In the genomic region with DNA sequence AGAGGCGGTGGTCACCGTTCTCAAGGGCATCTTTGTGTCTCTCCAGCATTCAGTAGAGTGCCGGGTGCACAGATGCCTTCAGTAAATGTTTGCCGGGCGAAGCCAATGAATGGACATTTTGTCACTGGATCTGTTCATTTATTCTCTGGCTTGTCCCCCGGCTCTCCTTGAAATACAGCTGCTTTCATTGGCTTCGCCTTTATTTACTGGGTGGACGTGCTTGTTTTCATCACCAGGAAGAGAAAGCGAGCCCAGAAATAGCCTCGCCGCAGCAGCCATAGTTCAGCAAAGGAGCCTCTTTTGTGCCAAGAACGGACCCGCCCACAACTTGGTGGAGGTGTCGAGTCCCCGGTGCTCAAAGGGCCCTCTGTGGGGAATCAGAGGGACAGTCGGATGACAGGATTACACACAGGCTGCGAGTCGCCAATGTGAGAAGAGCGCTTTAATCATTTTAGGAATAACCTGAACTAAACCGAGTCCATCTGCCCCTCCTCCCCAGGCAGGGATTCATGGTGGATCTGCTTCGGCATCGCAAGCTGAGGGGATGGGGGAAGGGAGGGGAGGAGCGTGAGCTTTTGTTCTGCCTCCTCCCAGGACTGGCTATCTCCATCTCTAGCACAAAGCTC, we compare ENCODE assay signal across 8 mouse cellular contexts. TPM values are rescaled to one million over a fixed set of nuclear protein-coding genes. Genes with fewer than 3 reads are reported as not detected.
A peak's percentile ranks its signal among the peaks of the same experiment; 100 is the strongest.
DNase-seq lines count a peak whose midpoint lies in the region; ATAC-seq lines count a peak whose summit lies in the region.

No protein-coding gene starts in this region.

- peaks cover 11% of the 10 kb centered on the region for H3K4me1 ChIP-seq in embryonic facial prominence, embryonic 14.5 days (ENCODE audit: control insufficient read depth, insufficient read depth, low read length)
- H3K4me1 ChIP-seq in heart, embryonic 11.5 days (ENCODE audit: control insufficient read depth, insufficient read depth, low read length), result peaks cover 18% of the 10 kb centered on the region
- H3K4me1 ChIP-seq in limb, embryonic 13.5 days, result peaks cover 28% of the 10 kb centered on the region
- H3K4me1 ChIP-seq in midbrain, embryonic 11.5 days (ENCODE audit: control insufficient read depth, insufficient read depth, low read length), result peaks cover 33% of the 10 kb centered on the region
- peaks cover 18% of the 10 kb centered on the region for H3K4me1 ChIP-seq in stomach, embryonic 15.5 days

- peak overlapping the region; percentile 55 for H3K9ac ChIP-seq in embryonic facial prominence, embryonic 14.5 days (ENCODE audit: low read depth, low read length)
- H3K9ac ChIP-seq in heart, embryonic 11.5 days (ENCODE audit: low read depth, low read length), result peak overlapping the region; percentile 59
- H3K9ac ChIP-seq in limb, embryonic 13.5 days, result peak overlapping the region; percentile 68
- peak overlapping the region; percentile 74 for H3K9ac ChIP-seq in midbrain, embryonic 11.5 days (ENCODE audit: low read length)
- H3K9ac ChIP-seq in stomach, embryonic 15.5 days, result peak overlapping the region; percentile 36; the same call in 1 of the 2 replicates

- H3K27ac ChIP-seq in embryonic facial prominence, embryonic 14.5 days (replicated peaks; ENCODE audit: low read depth, low read length), result peak overlapping the region; percentile 86
- peak overlapping the region; percentile 57; the same call in 1 of the 2 replicates for H3K27ac ChIP-seq in heart, embryonic 11.5 days (ENCODE audit: low read depth, low read length)
- peak overlapping the region; percentile 69; the same call in 1 of the 2 replicates for H3K27ac ChIP-seq in limb, embryonic 13.5 days
- peak overlapping the region; percentile 99 for H3K27ac ChIP-seq in midbrain, embryonic 11.5 days (ENCODE audit: low read depth, low read length)
- H3K27ac ChIP-seq in stomach, embryonic 15.5 days, result peak overlapping the region; percentile 68

- peak; percentile 53 for DNase-seq in ovary, adult 18-20 months (ENCODE audit: low spot score)
- no peak for DNase-seq in ovary, postnatal 14 days (ENCODE audit: low spot score)
- DNase-seq in embryonic facial prominence, embryonic 14.5 days (ENCODE audit: low spot score), result peak; percentile 89
- DNase-seq in kidney, adult 9 months, result peak; percentile 50
- DNase-seq in midbrain, embryonic 11.5 days (ENCODE audit: low spot score, missing footprints), result peak; percentile 98

- peak; percentile 87 for ATAC-seq in embryonic facial prominence, embryonic 14.5 days (ENCODE audit: low read depth)
- ATAC-seq in heart, embryonic 11.5 days (replicated peaks; ENCODE audit: insufficient number of reproducible peaks, low FRiP score, low TSS enrichment), result peak; percentile 50; the same call in 1 of the 2 replicates
- ATAC-seq in limb, embryonic 13.5 days (ENCODE audit: low FRiP score, low read depth), result peak; percentile 77
- peak; percentile 91 for ATAC-seq in midbrain, embryonic 11.5 days (ENCODE audit: low FRiP score)
- ATAC-seq in stomach, embryonic 15.5 days (ENCODE audit: insufficient read depth, low FRiP score, low read depth), result peak; percentile 64; the same call in 1 of the 2 replicates

- peak overlapping the region; percentile 59 for H3K4me2 ChIP-seq in embryonic facial prominence, embryonic 14.5 days (ENCODE audit: low read depth, low read length)
- H3K4me2 ChIP-seq in heart, embryonic 11.5 days, result peak overlapping the region; percentile 66
- H3K4me2 ChIP-seq in limb, embryonic 13.5 days (replicated peaks), result peak overlapping the region; percentile 70
- H3K4me2 ChIP-seq in midbrain, embryonic 11.5 days, result peak overlapping the region; percentile 62
- H3K4me2 ChIP-seq in stomach, embryonic 15.5 days, result peak overlapping the region; percentile 74

- no peaks in the 10 kb centered on the region for H3K9me3 ChIP-seq in embryonic facial prominence, embryonic 14.5 days (ENCODE audit: control insufficient read depth, low read length)
- no peaks in the 10 kb centered on the region for H3K9me3 ChIP-seq in heart, embryonic 11.5 days (replicated peaks; ENCODE audit: control insufficient read depth, low read length)
- H3K9me3 ChIP-seq in limb, embryonic 13.5 days, result no peaks in the 10 kb centered on the region
- H3K9me3 ChIP-seq in midbrain, embryonic 11.5 days (ENCODE audit: control insufficient read depth, low read length), result no peaks in the 10 kb centered on the region
- H3K9me3 ChIP-seq in stomach, embryonic 15.5 days, result no peaks in the 10 kb centered on the region

- no peaks in the 10 kb centered on the region for H3K36me3 ChIP-seq in embryonic facial prominence, embryonic 14.5 days (ENCODE audit: control insufficient read depth, insufficient read depth, low read length)
- no peaks in the 10 kb centered on the region for H3K36me3 ChIP-seq in heart, embryonic 11.5 days (ENCODE audit: control insufficient read depth, insufficient read depth, low read length)
- H3K36me3 ChIP-seq in limb, embryonic 13.5 days, result no peaks in the 10 kb centered on the region
- no peaks in the 10 kb centered on the region for H3K36me3 ChIP-seq in midbrain, embryonic 11.5 days (ENCODE audit: control insufficient read depth, insufficient read depth, low read length)
- H3K36me3 ChIP-seq in stomach, embryonic 15.5 days, result no peaks in the 10 kb centered on the region

- WGBS in embryonic facial prominence, embryonic 14.5 days, result 2% methylated on average over 23 of the region's 23 CpGs
- WGBS in heart, embryonic 11.5 days (ENCODE audit: insufficient replicate concordance), result 6% methylated on average over 23 of the region's 23 CpGs
- WGBS in limb, embryonic 13.5 days, result 4% methylated on average over 23 of the region's 23 CpGs
- WGBS in midbrain, embryonic 11.5 days, result 1% methylated on average over 23 of the region's 23 CpGs
- 3% methylated on average over 23 of the region's 23 CpGs for WGBS in stomach, embryonic 15.5 days

- H3K4me3 ChIP-seq in embryonic facial prominence, embryonic 14.5 days (ENCODE audit: low read depth, low read length), result peak overlapping the region; percentile 41
- H3K4me3 ChIP-seq in heart, embryonic 11.5 days (ENCODE audit: low read depth, low read length), result peak overlapping the region; percentile 33
- peak overlapping the region; percentile 47 for H3K4me3 ChIP-seq in limb, embryonic 13.5 days
- peak overlapping the region; percentile 26 for H3K4me3 ChIP-seq in midbrain, embryonic 11.5 days (ENCODE audit: low read depth, low read length)
- H3K4me3 ChIP-seq in stomach, embryonic 15.5 days (replicated peaks), result peak overlapping the region; percentile 47

- no peaks in the 10 kb centered on the region for H3K27me3 ChIP-seq in embryonic facial prominence, embryonic 14.5 days (replicated peaks; ENCODE audit: control insufficient read depth, insufficient read depth, low read length)
- H3K27me3 ChIP-seq in heart, embryonic 11.5 days (ENCODE audit: control insufficient read depth, insufficient read depth, low read length), result no peaks in the 10 kb centered on the region
- H3K27me3 ChIP-seq in limb, embryonic 13.5 days, result no peaks in the 10 kb centered on the region
- no peaks in the 10 kb centered on the region for H3K27me3 ChIP-seq in midbrain, embryonic 11.5 days (ENCODE audit: control insufficient read depth, insufficient read depth, low read length)
- H3K27me3 ChIP-seq in stomach, embryonic 15.5 days (replicated peaks), result no peaks in the 10 kb centered on the region

RNA-seq across cellular contexts. Expression of gene Psmg4, which starts 13.9 kb away (rescaled TPM):
- polyA plus RNA-seq in embryonic facial prominence, embryonic 14.5 days (2014; fragmentation: Nextera tagmentation; extraction: Ambion mirVana), result 76.0 and 76.5 TPM in 2 replicates
- polyA plus RNA-seq in heart, embryonic 11.5 days (2014; fragmentation: Nextera tagmentation; extraction: Ambion mirVana), result 59.0 and 66.1 TPM in 2 replicates
- 95.7 and 97.2 TPM in 2 replicates for polyA plus RNA-seq in limb, embryonic 13.5 days (2015; fragmentation: Nextera tagmentation; extraction: Ambion mirVana)
- 115 and 120 TPM in 2 replicates for polyA plus RNA-seq in midbrain, embryonic 11.5 days (2014; fragmentation: Nextera tagmentation; extraction: Ambion mirVana)
- 72.6 and 82.4 TPM in 2 replicates for polyA plus RNA-seq in stomach, embryonic 15.5 days (2015; fragmentation: Nextera tagmentation; extraction: Ambion mirVana)

RNA-seq across cellular contexts. Expression of gene Tubb2b, which starts 18.6 kb away (rescaled TPM):
- polyA plus RNA-seq in embryonic facial prominence, embryonic 14.5 days (2014; fragmentation: Nextera tagmentation; extraction: Ambion mirVana), result 51.3 and 52.1 TPM in 2 replicates
- polyA plus RNA-seq in heart, embryonic 11.5 days (2014; fragmentation: Nextera tagmentation; extraction: Ambion mirVana), result 25.2 and 35.0 TPM in 2 replicates
- polyA plus RNA-seq in limb, embryonic 13.5 days (2015; fragmentation: Nextera tagmentation; extraction: Ambion mirVana), result 40.1 and 42.0 TPM in 2 replicates
- 307 and 321 TPM in 2 replicates for polyA plus RNA-seq in midbrain, embryonic 11.5 days (2014; fragmentation: Nextera tagmentation; extraction: Ambion mirVana)
- 30.4 and 31.3 TPM in 2 replicates for polyA plus RNA-seq in stomach, embryonic 15.5 days (2015; fragmentation: Nextera tagmentation; extraction: Ambion mirVana)
